Mouse (Mus musculus): ENCODE results near the gene Wnk3. TPM values are rescaled to one million over a fixed set of nuclear protein-coding genes. Genes with fewer than 3 reads are reported as not detected.
"Not testable (repeated sequence)": the region's sequence is repeated elsewhere in the genome, so short reads cannot be mapped to it uniquely, and the experiment has no call there.

Wnk3 gene
- total RNA-seq (2021): under 1 TPM; 0.59 to 0.69 TPM
- long read RNA-seq, experiment 1: 0 reads
- long read RNA-seq, experiment 2: 0 reads

GRCm38 (mm10) chrX:151197778-151198177 lies at the start of gene Wnk3:
TSS of gene Wnk3 (plus strand) at chrX:151198078.
- no peak for DNase-seq
- intact Hi-C loops (cut with DNase I): no loop called here

GRCm38 (mm10) chrX:151158414-151158813 lies 39.5 kb upstream of the Wnk3 start:
- no peak for DNase-seq
- intact Hi-C loops (cut with DNase I): no loop called here

- intact Hi-C loops (cut with DNase I): no loop called here
- DNase-seq: peak; percentile 5 to 13
Measured at GRCm38 (mm10) chrX:151168438-151169131, 29.3 kb upstream of the Wnk3 start.

- intact Hi-C loops (cut with DNase I): no loop called here
- peak; percentile 7 to 12 for DNase-seq
Measured at GRCm38 (mm10) chrX:151169261-151169961, 28.5 kb upstream of the Wnk3 start.

- DNase-seq; intact Hi-C loops (cut with DNase I): not testable (repeated sequence)
Measured at GRCm38 (mm10) chrX:151173134-151173533, 24.7 kb upstream of the Wnk3 start.

- no peak for DNase-seq
- intact Hi-C loops (cut with DNase I): no loop called here
Measured at GRCm38 (mm10) chrX:151298329-151298728, 100.5 kb downstream of the Wnk3 start.

GRCm38 (mm10) chrX:151313732-151314131 lies 115.9 kb downstream of the Wnk3 start:
- no peak for DNase-seq
- intact Hi-C loops (cut with DNase I): no loop called here

- DNase-seq: no peak
- intact Hi-C loops (cut with DNase I): no loop called here
Measured at GRCm38 (mm10) chrX:151333615-151334014, 135.7 kb downstream of the Wnk3 start.

GRCm38 (mm10) chrX:151337804-151338203 lies 139.9 kb downstream of the Wnk3 start:
- DNase-seq: peak; percentile 44 to 60
- intact Hi-C loops (cut with DNase I): no loop called here

GRCm38 (mm10) chrX:151343761-151344500 lies 146.1 kb downstream of the Wnk3 start, which contains the start of gene Fam120c:
TSS of gene Fam120c (plus strand) at chrX:151344175.
- peak; percentile 70 to 82 for DNase-seq
- intact Hi-C loops (cut with DNase I): no loop called here

GRCm38 (mm10) chrX:151344501-151344984 lies 146.7 kb downstream of the Wnk3 start:
- DNase-seq: peak; percentile 6 to 25
- intact Hi-C loops (cut with DNase I): no loop called here

GRCm38 (mm10) chrX:151345333-151346125 lies 147.7 kb downstream of the Wnk3 start:
- peak; percentile 8 to 13 for DNase-seq
- intact Hi-C loops (cut with DNase I): no loop called here

- DNase-seq: no peak
- intact Hi-C loops (cut with DNase I): no loop called here
Measured at GRCm38 (mm10) chrX:151347278-151347677, 149.4 kb downstream of the Wnk3 start.

- intact Hi-C loops (cut with DNase I): no loop called here
- DNase-seq: no peak
Measured at GRCm38 (mm10) chrX:151349322-151349721, 151.4 kb downstream of the Wnk3 start.

Other genes with a start within 250 kb of the Wnk3 start
- 10 to 100 TPM; 28.0 to 36.6 TPM for gene Gnl3l, start 180.8 kb upstream of the Wnk3 start, total RNA-seq (2021)
- gene Fgd1, start 151.9 kb upstream of the Wnk3 start, total RNA-seq (2021): 1 to 10 TPM; 2.0 to 2.1 TPM
- 1 to 10 TPM; 5.6 to 6.4 TPM for gene Tsr2, start 101.5 kb upstream of the Wnk3 start, total RNA-seq (2021)
- gene Fam120c, start 146.1 kb downstream of the Wnk3 start, total RNA-seq (2021): 10 to 100 TPM; 10.3 to 11.1 TPM

All from gastrocnemius, postnatal 36 days (tissue).